Mouse (Mus musculus) MEL (cell line): ENCODE measurements around the gene Mmp11. TPM values are rescaled to one million over a fixed set of nuclear protein-coding genes. Genes with fewer than 3 reads are reported as not detected.
"Not testable (repeated sequence)": the region's sequence is repeated elsewhere in the genome, so short reads cannot be mapped to it uniquely, and the experiment has no call there.

ENCODE experiments used
- DNase-seq: peaks from one replicate; pipeline ENCODE4 v3.0.0; 2011; ENCODE audit warnings: low read depth, low spot score
- H3K27ac ChIP-seq: 2 replicates; pipeline ENCODE4 v1.5.1; 2012; ENCODE audit warnings: low read depth, mild to moderate bottlenecking, control low read depth, low read length, moderate library complexity; ENCODE audit not compliant: control insufficient read depth
- H3K27me3 ChIP-seq, 2 experiments: fragments of 150-350 bp in 1 of 2; sonication (generic) in 1 of 2; 2 replicates each; pipeline ENCODE4 v1.6.1; 2012; ENCODE audit warnings: low read length in 2 of 2, mild to moderate bottlenecking in 2 of 2, improper control_type of control experiment in 1 of 2, moderate library complexity in 1 of 2; ENCODE audit not compliant: insufficient read depth in 2 of 2, control insufficient read depth in 1 of 2
- H3K36me3 ChIP-seq, 2 experiments: 2 replicates each; pipeline ENCODE4 v1.6.1; 2012 to 2014; ENCODE audit warnings: low read length in 2 of 2, improper control_type of control experiment in 1 of 2, inconsistent platforms in 1 of 2, mild to moderate bottlenecking in 1 of 2; ENCODE audit not compliant: insufficient read depth in 2 of 2, control insufficient read depth in 1 of 2
- H3K4me1 ChIP-seq, 2 experiments: fragments of 150-350 bp in 1 of 2; sonication (generic) in 1 of 2; 2 replicates each; pipeline ENCODE4 v1.6.1; 2012; ENCODE audit warnings: low read length in 2 of 2, improper control_type of control experiment in 1 of 2, mild to moderate bottlenecking in 1 of 2; ENCODE audit not compliant: insufficient read depth in 2 of 2, control insufficient read depth in 1 of 2
- H3K4me3 ChIP-seq, 2 experiments: fragments of 150-350 bp in 1 of 2; sonication (generic) in 1 of 2; 2 replicates each; pipeline ENCODE4 v1.5.1; 2012; ENCODE audit warnings: low read depth in 2 of 2, low read length in 2 of 2, mild to moderate bottlenecking in 2 of 2, moderate library complexity in 2 of 2, control low read depth in 1 of 2, improper control_type of control experiment in 1 of 2; ENCODE audit not compliant: control insufficient read depth in 1 of 2, insufficient read depth in 1 of 2
- H3K79me2 ChIP-seq: 2 replicates; pipeline ENCODE4 v1.6.1; 2012; ENCODE audit warnings: mild to moderate bottlenecking, low read length, moderate library complexity; ENCODE audit not compliant: control insufficient read depth, poor library complexity, insufficient read depth
- H3K9ac ChIP-seq: 2 replicates; pipeline ENCODE4 v1.6.1; 2012; ENCODE audit warnings: low read depth, mild to moderate bottlenecking, control low read depth, low read length, moderate library complexity; ENCODE audit not compliant: control insufficient read depth, poor library complexity, severe bottlenecking
- H3K9me3 ChIP-seq: fragments of 150-350 bp; sonication (generic); replicated peaks from 2 replicates; pipeline ENCODE4 v1.6.1; 2012; ENCODE audit warnings: mild to moderate bottlenecking, low read length, improper control_type of control experiment, moderate library complexity; ENCODE audit not compliant: insufficient read depth
- BHLHE40 ChIP-seq: IDR thresholded peaks from 2 replicates; pipeline ENCODE4 v1.6.1; 2012; ENCODE audit warnings: low read depth, mild to moderate bottlenecking, inconsistent platforms, low read length, improper control_type of control experiment, borderline replicate concordance
- E2F4 ChIP-seq: IDR thresholded peaks from 2 replicates; pipeline ENCODE4 v1.6.1; 2011; ENCODE audit warnings: low read depth, low read length, improper control_type of control experiment, borderline replicate concordance
- ELF1 ChIP-seq: IDR thresholded peaks from 2 replicates; pipeline ENCODE4 v1.6.1; 2014; ENCODE audit warnings: low read depth, mild to moderate bottlenecking, inconsistent platforms, low read length, improper control_type of control experiment, moderate library complexity
- ETS1 ChIP-seq: IDR thresholded peaks from 2 replicates; pipeline ENCODE4 v1.6.1; 2012; ENCODE audit warnings: low read depth, mild to moderate bottlenecking, inconsistent platforms, low read length, improper control_type of control experiment, moderate library complexity
- MAFK ChIP-seq: IDR thresholded peaks from 2 replicates; pipeline ENCODE4 v1.6.1; 2011; ENCODE audit warnings: low read depth, mild to moderate bottlenecking, low read length, improper control_type of control experiment, borderline replicate concordance
- MAX ChIP-seq: IDR thresholded peaks from 2 replicates; pipeline ENCODE4 v1.6.1; 2011; ENCODE audit warnings: low read length, improper control_type of control experiment
- MEF2A ChIP-seq: IDR thresholded peaks from 2 replicates; pipeline ENCODE4 v1.6.1; 2014; ENCODE audit warnings: low read depth, mild to moderate bottlenecking, inconsistent platforms, low read length, improper control_type of control experiment; ENCODE audit not compliant: poor library complexity, insufficient replicate concordance, severe bottlenecking; ENCODE audit errors: extremely low read depth
- MYC ChIP-seq: IDR thresholded peaks from 2 replicates; pipeline ENCODE4 v1.6.1; 2011; ENCODE audit warnings: low read depth, mild to moderate bottlenecking, low read length, improper control_type of control experiment, moderate library complexity
- POLR2A ChIP-seq, 2 experiments: IDR thresholded peaks; 2 replicates each; pipeline ENCODE4 v1.6.1; 2011 to 2012; ENCODE audit warnings: low read length in 2 of 2, mild to moderate bottlenecking in 2 of 2, control low read depth in 1 of 2, improper control_type of control experiment in 1 of 2, low read depth in 1 of 2, moderate library complexity in 1 of 2; ENCODE audit not compliant: control insufficient read depth in 1 of 2, insufficient read depth in 1 of 2, poor library complexity in 1 of 2
- RAD21 ChIP-seq: IDR thresholded peaks from 2 replicates; pipeline ENCODE4 v1.6.1; 2011; ENCODE audit warnings: mild to moderate bottlenecking, low read depth, low read length, improper control_type of control experiment
- SMC3 ChIP-seq: IDR thresholded peaks from 2 replicates; pipeline ENCODE4 v1.6.1; 2011; ENCODE audit warnings: low read depth, low read length, improper control_type of control experiment
- USF1 ChIP-seq: IDR thresholded peaks from 2 replicates; pipeline ENCODE4 v1.6.1; 2014; ENCODE audit warnings: low read depth, mild to moderate bottlenecking, inconsistent platforms, low read length, improper control_type of control experiment, moderate library complexity
- ZKSCAN1 ChIP-seq: IDR thresholded peaks from 2 replicates; pipeline ENCODE4 v1.6.1; 2012; ENCODE audit warnings: low read depth, mild to moderate bottlenecking, inconsistent platforms, low read length, improper control_type of control experiment, moderate library complexity
- ZNF384 ChIP-seq: IDR thresholded peaks from 2 replicates; pipeline ENCODE4 v1.6.1; 2012; ENCODE audit warnings: low read depth, mild to moderate bottlenecking, inconsistent platforms, low read length, improper control_type of control experiment
- polyA plus RNA-seq, 2 experiments: library from polyadenylated mRNA; stranded (reverse) in 1 of 2; unstranded in 1 of 2; fragments of >175 nt in 1 of 2; fragments of >200 nt in 1 of 2; gene quantifications; 2 replicates each; pipeline versions ENCODE4 v1.2.1 to v1.2.4; 2012; ENCODE audit warnings: low replicate concordance in 2 of 2, low read depth in 1 of 2; ENCODE audit not compliant: insufficient read length in 2 of 2, insufficient read depth in 1 of 2, missing spikeins in 1 of 2
- total RNA-seq: library from RNA; depleted of rRNA; stranded (reverse); fragments of 300-350 nt; gene quantifications from 2 replicates; pipeline ENCODE4 v1.2.3, GENCODE M21; 2012

Mmp11 gene
- total and polyA plus RNA-seq, 3 experiments = 1.3 to 5.9 TPM; not detected in 1

GRCm38 (mm10) chr10:75893089-75893750 is 43.1 kb downstream of the Mmp11 start, which contains the start of gene Derl3 (continued):
- TF ChIP-seq USF1 = peak; percentile 90
- no peak for TF ChIP-seq MEF2A

- no peak for TF ChIP-seq MAX
- no peak for TF ChIP-seq RAD21
- TF ChIP-seq MEF2A = no peak
- no peak for TF ChIP-seq MAFK
- no peak for TF ChIP-seq ETS1
- TF ChIP-seq ZNF384 = no peak
- TF ChIP-seq POLR2A (IDR thresholded peaks at IDR 0.05; ENCODE audit: control insufficient read depth in 1 of 2, insufficient read depth in 1 of 2, low read depth in 1 of 2, low read length in 2 of 2, poor library complexity in 1 of 2) = no peak
- TF ChIP-seq BHLHE40 = no peak
- TF ChIP-seq MYC = no peak
- TF ChIP-seq ZKSCAN1 = no peak
- TF ChIP-seq E2F4 = no peak
- no peak for TF ChIP-seq ELF1
- TF ChIP-seq SMC3 = no peak
- Histone ChIP-seq H3K4me3 (no peak overlapping the region), H3K79me2 (no peaks in the 10 kb centered on the region), H3K36me3 (no peaks in the 10 kb centered on the region), H3K27me3 (no peaks in the 10 kb centered on the region), H3K27ac (no peak overlapping the region), H3K9me3 (no peaks in the 10 kb centered on the region), H3K4me1 (no peaks in the 10 kb centered on the region), H3K9ac (no peak overlapping the region)
- no peak for DNase-seq
These were observed 46.7 kb downstream of the Mmp11 start for GRCm38 (mm10) chr10:75889406-75890153.

DNA sequence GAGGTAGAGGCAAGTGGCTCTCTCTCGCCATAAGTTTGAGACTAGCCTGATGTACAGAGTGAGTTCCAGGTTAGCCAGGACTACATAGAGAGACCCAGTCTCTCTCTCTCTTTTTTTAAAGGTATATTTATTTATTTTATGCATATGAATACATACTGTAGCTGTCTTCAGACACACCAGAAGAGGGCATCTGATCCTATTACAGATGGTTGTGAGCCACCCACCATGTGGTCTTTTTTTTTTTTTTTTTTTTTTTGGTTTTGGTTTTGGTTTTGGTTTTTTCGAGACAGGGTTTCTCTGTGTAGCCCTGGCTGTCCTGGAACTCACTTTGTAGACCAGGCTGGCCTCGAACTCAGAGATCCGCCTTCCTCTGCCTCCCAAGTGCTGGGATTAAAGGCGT is 48.8 kb downstream of the Mmp11 start:
- H3K9ac ChIP-seq, DNase-seq, H3K4me3 ChIP-seq, H3K79me2 ChIP-seq, H3K27ac ChIP-seq, H3K4me1 ChIP-seq, H3K9me3 ChIP-seq, H3K36me3 ChIP-seq, H3K27me3 ChIP-seq: not testable (repeated sequence)
